Comparison of ENCODE assay signal across 16 mouse cellular contexts in genomic region chr4:154974163-154974611, GRCm38 (mm10). TPM values are rescaled to one million over a fixed set of nuclear protein-coding genes. Genes with fewer than 3 reads are reported as not detected.
A peak's percentile ranks its signal among the peaks of the same experiment; 100 is the strongest.
DNase-seq lines count a peak whose midpoint lies in the region; ATAC-seq lines count a peak whose summit lies in the region.
"Had no signal": no experiment of that assay in that cellular context is flagged by ENCODE, and none has a peak within 500 bp of the region (broad histone marks: within the 10 kb centered on the region; RNA-seq: fewer than 3 reads in every experiment).

No protein-coding gene starts in this region.

- no peak overlapping the region for H3K4me3 ChIP-seq in heart, embryonic 12.5 days
- H3K4me3 ChIP-seq: forebrain, embryonic 12.5 days; midbrain, embryonic 15.5 days had no signal

- ATAC-seq in heart, embryonic 12.5 days (ENCODE audit: insufficient number of reproducible peaks, low FRiP score): no peak
- ATAC-seq: hindbrain, postnatal 0 days; midbrain, embryonic 15.5 days had no signal

- no peak overlapping the region for H3K27ac ChIP-seq in heart, embryonic 12.5 days (ENCODE audit: poor library complexity, severe bottlenecking)
- H3K27ac ChIP-seq: forebrain, embryonic 12.5 days; hindbrain, postnatal 0 days; midbrain, embryonic 15.5 days had no signal

- H3K27me3 ChIP-seq in heart, embryonic 12.5 days (replicated peaks): no peaks in the 10 kb centered on the region
- H3K27me3 ChIP-seq: forebrain, embryonic 12.5 days; midbrain, embryonic 15.5 days had no signal

- no peak overlapping the region for H3K4me2 ChIP-seq in heart, embryonic 12.5 days
- H3K4me2 ChIP-seq: forebrain, embryonic 12.5 days; midbrain, embryonic 15.5 days had no signal

- intact Hi-C loops in heart, postnatal 10 days (cut with DNase I): no loop called here

- H3K4me1 ChIP-seq in heart, embryonic 12.5 days (replicated peaks): no peaks in the 10 kb centered on the region
- H3K4me1 ChIP-seq: forebrain, embryonic 12.5 days; midbrain, embryonic 15.5 days had no signal

- no peaks in the 10 kb centered on the region for H3K9me3 ChIP-seq in heart, embryonic 12.5 days (replicated peaks)
- H3K9me3 ChIP-seq: forebrain, embryonic 12.5 days; midbrain, embryonic 15.5 days had no signal

- DNase-seq in adrenal gland, adult 2 months: peak; percentile 38
- no peak for DNase-seq in adrenal gland, postnatal 14 days
- peak; percentile 62 for DNase-seq in heart, adult 8-10 months (ENCODE audit: low spot score)
- peak; percentile 40 for DNase-seq in adipocyte (ENCODE audit: low spot score)
- peak; percentile 57 to 65 for DNase-seq in heart, postnatal 10 days
- DNase-seq in left cerebral cortex, adult 18-20 months (ENCODE audit: low spot score in 2 of 2): no peak
- DNase-seq in ovary, postnatal 14 days (ENCODE audit: low spot score): no peak
- DNase-seq: embryo, embryonic 11 days; kidney, adult 18-20 months; liver; lung, adult 2 months had no signal

- no peak overlapping the region for H3K9ac ChIP-seq in heart, embryonic 12.5 days
- H3K9ac ChIP-seq: forebrain, embryonic 12.5 days; midbrain, embryonic 15.5 days had no signal

- 84% methylated on average over 11 of the region's 11 CpGs for WGBS in heart, embryonic 12.5 days

- H3K36me3 ChIP-seq in heart, embryonic 12.5 days: peaks cover 100% of the 10 kb centered on the region

RNA-seq across cellular contexts. Expression of gene Pank4, which starts 10.3 kb away (rescaled TPM):
- 10 to 100 TPM; 24.5 to 28.0 TPM for total RNA-seq in adrenal gland, adult 2 months (2021)
- 34.8 and 35.3 TPM in 2 replicates for polyA plus RNA-seq in adrenal gland, adult 2 months (2012; rRNA removed)
- total RNA-seq in adrenal gland, postnatal 14 days (2021): 27.9 and 30.2 TPM in 2 replicates
- total RNA-seq in heart, adult 8-10 months (2022): 10 to 100 TPM; 38.6 to 44.1 (median 41.2) TPM
- polyA plus RNA-seq in heart, embryonic 12.5 days (2016; fragmentation: Nextera tagmentation; extraction: Ambion mirVana): 45.7 and 46.2 TPM in 2 replicates
- 10 to 100 TPM; 36.5 to 36.8 TPM for total RNA-seq in heart, postnatal 10 days (2021)
- 10 to 100 TPM; 38.3 to 46.8 TPM for total RNA-seq in left cerebral cortex, adult 18-20 months (2021)

RNA-seq across cellular contexts. Expression of gene Hes5, which starts 13.5 kb away (rescaled TPM):
- total RNA-seq in adrenal gland, adult 2 months (2021): not detected
- 0.27 TPM in 1 of 2 replicates, not detected in the other for polyA plus RNA-seq in adrenal gland, adult 2 months (2012; rRNA removed)
- total RNA-seq in adrenal gland, postnatal 14 days (2021): not detected in 2 replicates
- total RNA-seq in heart, adult 8-10 months (2022): not detected
- 0.70 TPM in 1 of 2 replicates, not detected in the other for polyA plus RNA-seq in heart, embryonic 12.5 days (2016; fragmentation: Nextera tagmentation; extraction: Ambion mirVana)
- total RNA-seq in heart, postnatal 10 days (2021): not detected
- 10 to 100 TPM; 35.7 to 36.1 TPM for total RNA-seq in left cerebral cortex, adult 18-20 months (2021)
- total RNA-seq: adrenal gland, postnatal 36 days had no signal
- polyA plus RNA-seq: lung, adult 2 months had no signal

RNA-seq across cellular contexts. Expression of gene Tnfrsf14, which starts 45.8 kb away (rescaled TPM):
- 1 to 10 TPM; 6.1 to 8.4 TPM for total RNA-seq in adrenal gland, adult 2 months (2021)
- polyA plus RNA-seq in adrenal gland, adult 2 months (2012; rRNA removed): 14.9 and 27.2 TPM in 2 replicates
- total RNA-seq in adrenal gland, postnatal 14 days (2021): 8.3 and 10.6 TPM in 2 replicates
- 1 to 10 TPM; 4.0 to 9.1 (median 4.5) TPM for total RNA-seq in heart, adult 8-10 months (2022)
- polyA plus RNA-seq in heart, embryonic 12.5 days (2016; fragmentation: Nextera tagmentation; extraction: Ambion mirVana): 1.8 and 2.9 TPM in 2 replicates
- total RNA-seq in heart, postnatal 10 days (2021): 1 to 10 TPM; 4.1 to 5.7 TPM
- 1 to 10 TPM; 2.0 to 2.1 TPM for total RNA-seq in left cerebral cortex, adult 18-20 months (2021)

Comparison
In these comparisons a context has a peak if more than half of its experiments do, and no peak if none do; other contexts are left out.
1. DNase-seq: peak in adrenal gland, adult 2 months (single experiment), heart, adult 8-10 months (single experiment), adipocyte (single experiment) and heart, postnatal 10 days (2 of 2); none in adrenal gland, postnatal 14 days (single experiment), left cerebral cortex, adult 18-20 months (0 of 2) and ovary, postnatal 14 days (single experiment).
2. RNA of gene Hes5, which starts 13.5 kb away (total RNA-seq): 35.7 to 36.1 TPM in left cerebral cortex, adult 18-20 months; not detected in heart, adult 8-10 months, not detected in heart, postnatal 10 days, not detected in adrenal gland, postnatal 14 days and not detected in adrenal gland, adult 2 months; every median in the first group is over 10 times any median in the second.